Mouse (Mus musculus): Measurements from ENCODE around the gene Gtf2a1l. TPM values are rescaled to one million over a fixed set of nuclear protein-coding genes. Genes with fewer than 3 reads are reported as not detected.

The Gtf2a1l gene
- polyA plus RNA-seq, 1 experiment from 2014 or later: not detected

- peak overlapping the region; percentile 97 for H3K27ac ChIP-seq (replicated peaks)
- DNase-seq (ENCODE audit: low spot score) (peak; percentile 34), ATAC-seq (ENCODE audit: low FRiP score, low TSS enrichment) (peak; percentile 57)
- TF ChIP-seq EP300 (optimal IDR thresholded peaks at IDR 0.05) (no peak), CTCF (IDR thresholded peaks at IDR 0.05; ENCODE audit: low read depth) (peak; percentile 57)
- H3K9ac ChIP-seq (ENCODE audit: low read length): peak overlapping the region; percentile 54
- no peaks in the 10 kb centered on the region for H3K36me3 ChIP-seq (ENCODE audit: control insufficient read depth, insufficient read depth, low read length)
- no peak overlapping the region for H3K4me3 ChIP-seq (ENCODE audit: low read depth, low read length)
- H3K4me1 ChIP-seq (replicated peaks; ENCODE audit: control insufficient read depth, insufficient read depth): peaks cover 25% of the 10 kb centered on the region
- H3K27me3 ChIP-seq (ENCODE audit: control insufficient read depth, insufficient read depth, low read length): no peaks in the 10 kb centered on the region
- H3K4me2 ChIP-seq (replicated peaks; ENCODE audit: low read depth): peak overlapping the region; percentile 47
- WGBS: 7% methylated on average over 11 of the region's 11 CpGs
- H3K9me3 ChIP-seq (ENCODE audit: control insufficient read depth, low read length): no peaks in the 10 kb centered on the region
Measured at GRCm38 (mm10) chr17:88629931-88630553, 38.4 kb upstream of the Gtf2a1l start.

- DNase-seq (ENCODE audit: low spot score): no peak
- TF ChIP-seq EP300 (optimal IDR thresholded peaks at IDR 0.05) (no peak), CTCF (IDR thresholded peaks at IDR 0.05; ENCODE audit: low read depth) (no peak)
- Histone ChIP-seq H3K27ac (replicated peaks) (peak overlapping the region; percentile 97), H3K4me2 (replicated peaks; ENCODE audit: low read depth) (peak overlapping the region; percentile 47), H3K9me3 (ENCODE audit: control insufficient read depth, low read length) (no peaks in the 10 kb centered on the region), H3K4me3 (ENCODE audit: low read depth, low read length) (no peak overlapping the region), H3K36me3 (ENCODE audit: control insufficient read depth, insufficient read depth, low read length) (no peaks in the 10 kb centered on the region), H3K9ac (ENCODE audit: low read length) (no peak overlapping the region), H3K4me1 (replicated peaks; ENCODE audit: control insufficient read depth, insufficient read depth) (peaks cover 25% of the 10 kb centered on the region), H3K27me3 (ENCODE audit: control insufficient read depth, insufficient read depth, low read length) (no peaks in the 10 kb centered on the region)
- 51% methylated on average over 3 of the region's 3 CpGs for WGBS
- ATAC-seq (ENCODE audit: low FRiP score, low TSS enrichment): no peak
Measured at GRCm38 (mm10) chr17:88630554-88630948, 37.9 kb upstream of the Gtf2a1l start.

GRCm38 (mm10) chr17:88632631-88633030, 35.8 kb upstream of the Gtf2a1l start:
- Histone ChIP-seq H3K27ac (replicated peaks) (no peak overlapping the region), H3K4me3 (ENCODE audit: low read depth, low read length) (no peak overlapping the region), H3K9ac (ENCODE audit: low read length) (no peak overlapping the region), H3K4me1 (replicated peaks; ENCODE audit: control insufficient read depth, insufficient read depth) (peaks cover 10% of the 10 kb centered on the region), H3K4me2 (replicated peaks; ENCODE audit: low read depth) (no peak overlapping the region), H3K36me3 (ENCODE audit: control insufficient read depth, insufficient read depth, low read length) (0 out of 2 replicates have a peak, but pooled peaks cover 2% of the 10 kb centered on the region), H3K27me3 (ENCODE audit: control insufficient read depth, insufficient read depth, low read length) (no peaks in the 10 kb centered on the region), H3K9me3 (ENCODE audit: control insufficient read depth, low read length) (no peaks in the 10 kb centered on the region)
- ATAC-seq (ENCODE audit: low FRiP score, low TSS enrichment): no peak
- 80% methylated on average over 3 of the region's 3 CpGs for WGBS
- DNase-seq (ENCODE audit: low spot score): no peak
- TF ChIP-seq CTCF (IDR thresholded peaks at IDR 0.05; ENCODE audit: low read depth) (no peak), EP300 (optimal IDR thresholded peaks at IDR 0.05) (no peak)

GRCm38 (mm10) chr17:88636076-88636475, 32.4 kb upstream of the Gtf2a1l start:
- no peak for DNase-seq (ENCODE audit: low spot score)
- no peak overlapping the region for H3K27ac ChIP-seq (replicated peaks)
- no peaks in the 10 kb centered on the region; the same call in 1 of the 2 replicates for H3K4me1 ChIP-seq (replicated peaks; ENCODE audit: control insufficient read depth, insufficient read depth)
- 0 out of 2 replicates have a peak, but pooled peaks cover 2% of the 10 kb centered on the region for H3K36me3 ChIP-seq (ENCODE audit: control insufficient read depth, insufficient read depth, low read length)
- H3K27me3 ChIP-seq (ENCODE audit: control insufficient read depth, insufficient read depth, low read length): no peaks in the 10 kb centered on the region
- H3K9ac ChIP-seq (ENCODE audit: low read length): no peak overlapping the region
- TF ChIP-seq CTCF (IDR thresholded peaks at IDR 0.05; ENCODE audit: low read depth): no peak
- TF ChIP-seq EP300 (optimal IDR thresholded peaks at IDR 0.05): no peak
- H3K4me2 ChIP-seq (replicated peaks; ENCODE audit: low read depth): no peak overlapping the region
- no peak overlapping the region for H3K4me3 ChIP-seq (ENCODE audit: low read depth, low read length)
- H3K9me3 ChIP-seq (ENCODE audit: control insufficient read depth, low read length): no peaks in the 10 kb centered on the region
- ATAC-seq (ENCODE audit: low FRiP score, low TSS enrichment): no peak
- 85% methylated on average over 14 of the region's 14 CpGs for WGBS

GRCm38 (mm10) chr17:88636587-88636986, 31.9 kb upstream of the Gtf2a1l start:
- H3K9me3 ChIP-seq (ENCODE audit: control insufficient read depth, low read length): no peaks in the 10 kb centered on the region
- no peaks in the 10 kb centered on the region; the same call in 1 of the 2 replicates for H3K4me1 ChIP-seq (replicated peaks; ENCODE audit: control insufficient read depth, insufficient read depth)
- TF ChIP-seq EP300 (optimal IDR thresholded peaks at IDR 0.05) (no peak), CTCF (IDR thresholded peaks at IDR 0.05; ENCODE audit: low read depth) (peak; percentile 48)
- DNase-seq (ENCODE audit: low spot score): no peak
- H3K9ac ChIP-seq (ENCODE audit: low read length): no peak overlapping the region
- H3K36me3 ChIP-seq (ENCODE audit: control insufficient read depth, insufficient read depth, low read length): 0 out of 2 replicates have a peak, but pooled peaks cover 2% of the 10 kb centered on the region
- H3K27ac ChIP-seq (replicated peaks): no peak overlapping the region
- WGBS: 46% methylated on average over 12 of the region's 12 CpGs
- no peaks in the 10 kb centered on the region for H3K27me3 ChIP-seq (ENCODE audit: control insufficient read depth, insufficient read depth, low read length)
- no peak overlapping the region for H3K4me3 ChIP-seq (ENCODE audit: low read depth, low read length)
- no peak overlapping the region for H3K4me2 ChIP-seq (replicated peaks; ENCODE audit: low read depth)
- no peak for ATAC-seq (ENCODE audit: low FRiP score, low TSS enrichment)

- no peaks in the 10 kb centered on the region for H3K27me3 ChIP-seq (ENCODE audit: control insufficient read depth, insufficient read depth, low read length)
- no peaks in the 10 kb centered on the region for H3K9me3 ChIP-seq (ENCODE audit: control insufficient read depth, low read length)
- no peaks in the 10 kb centered on the region for H3K4me1 ChIP-seq (replicated peaks; ENCODE audit: control insufficient read depth, insufficient read depth)
- peaks cover 3% of the 10 kb centered on the region; the same call in 1 of the 2 replicates for H3K36me3 ChIP-seq (ENCODE audit: control insufficient read depth, insufficient read depth, low read length)
- H3K4me3 ChIP-seq (ENCODE audit: low read depth, low read length): no peak overlapping the region
- no peak overlapping the region for H3K27ac ChIP-seq (replicated peaks)
- 19% methylated on average over 6 of the region's 6 CpGs for WGBS
- DNase-seq (ENCODE audit: low spot score): peak; percentile 72
- H3K4me2 ChIP-seq (replicated peaks; ENCODE audit: low read depth): no peak overlapping the region
- no peak overlapping the region for H3K9ac ChIP-seq (ENCODE audit: low read length)
- ATAC-seq (ENCODE audit: low FRiP score, low TSS enrichment): no peak
- TF ChIP-seq EP300 (optimal IDR thresholded peaks at IDR 0.05) (no peak), CTCF (IDR thresholded peaks at IDR 0.05; ENCODE audit: low read depth) (peak; percentile 90)
Measured at GRCm38 (mm10) chr17:88641012-88641411, 27.4 kb upstream of the Gtf2a1l start.
